Comparison of ENCODE assay signal across 16 mouse cellular contexts in the genomic region with DNA sequence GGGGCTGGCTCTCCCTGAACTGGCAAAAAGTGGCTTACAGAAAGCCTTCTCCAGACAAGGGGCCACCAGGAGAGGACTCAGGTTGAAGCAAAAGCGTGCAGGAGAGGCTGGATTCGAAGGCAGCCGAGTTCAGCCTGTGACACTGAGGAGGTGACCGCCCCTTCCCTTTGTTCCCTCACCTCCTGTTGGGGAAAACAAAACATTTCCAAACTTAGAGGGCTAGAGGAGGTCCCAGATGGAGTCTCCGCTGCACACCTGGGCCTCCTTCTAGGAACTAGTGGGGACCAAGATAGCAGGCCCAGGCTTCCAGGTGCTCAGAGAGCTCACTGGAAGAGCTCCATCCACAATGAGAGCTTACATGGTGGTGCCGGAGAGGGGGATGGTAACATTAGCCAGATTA.
DNase-seq lines count a peak whose midpoint lies in the region; ATAC-seq and TF ChIP-seq lines count a peak whose summit lies in the region.
"Had no signal": no experiment of that assay in that cellular context is flagged by ENCODE, and none has a peak within 500 bp of the region (broad histone marks: within the 10 kb centered on the region; RNA-seq: fewer than 3 reads in every experiment).

No protein-coding gene starts in this region.

- peaks cover 35% of the 10 kb centered on the region for H3K27me3 ChIP-seq in hindbrain, embryonic 10.5 days (ENCODE audit: insufficient read depth, poor library complexity, severe bottlenecking)
- H3K27me3 ChIP-seq in hindbrain, embryonic 12.5 days: peaks cover 6% of the 10 kb centered on the region
- H3K27me3 ChIP-seq in neural tube, embryonic 11.5 days (ENCODE audit: control insufficient read depth, insufficient read depth, low read length): no peaks in the 10 kb centered on the region
- H3K27me3 ChIP-seq in neural tube, embryonic 13.5 days: peaks cover 10% of the 10 kb centered on the region; the same call in 1 of the 2 replicates

- TF ChIP-seq POLR2A in brain, embryonic 14.5 days (IDR thresholded peaks at IDR 0.05; ENCODE audit: borderline replicate concordance, extremely low read depth, insufficient read depth, insufficient read length, poor library complexity, severe bottlenecking): no peak

- H3K36me3 ChIP-seq in hindbrain, embryonic 10.5 days: no peaks in the 10 kb centered on the region
- H3K36me3 ChIP-seq in hindbrain, embryonic 12.5 days: no peaks in the 10 kb centered on the region
- H3K36me3 ChIP-seq in neural tube, embryonic 11.5 days (ENCODE audit: control insufficient read depth, insufficient read depth, low read length): no peaks in the 10 kb centered on the region
- no peaks in the 10 kb centered on the region for H3K36me3 ChIP-seq in neural tube, embryonic 13.5 days

- no peak overlapping the region for H3K4me2 ChIP-seq in hindbrain, embryonic 12.5 days (replicated peaks)
- no peak overlapping the region for H3K4me2 ChIP-seq in neural tube, embryonic 11.5 days (ENCODE audit: low read depth)
- H3K4me2 ChIP-seq in neural tube, embryonic 13.5 days: no peak overlapping the region

- 28% methylated on average over 6 of the region's 6 CpGs for WGBS in hindbrain, embryonic 10.5 days
- WGBS in hindbrain, embryonic 12.5 days: 34% methylated on average over 6 of the region's 6 CpGs
- 36% methylated on average over 6 of the region's 6 CpGs for WGBS in neural tube, embryonic 11.5 days
- 36% methylated on average over 6 of the region's 6 CpGs for WGBS in neural tube, embryonic 13.5 days

- H3K9me3 ChIP-seq in hindbrain, embryonic 10.5 days: no peaks in the 10 kb centered on the region
- no peaks in the 10 kb centered on the region for H3K9me3 ChIP-seq in hindbrain, embryonic 12.5 days (replicated peaks)
- H3K9me3 ChIP-seq in neural tube, embryonic 11.5 days (ENCODE audit: control insufficient read depth, low read length): no peaks in the 10 kb centered on the region
- H3K9me3 ChIP-seq in neural tube, embryonic 13.5 days: 0 out of 2 replicates have a peak, but pooled peaks cover 3% of the 10 kb centered on the region

- no peak overlapping the region for H3K4me3 ChIP-seq in hindbrain, embryonic 10.5 days
- no peak overlapping the region for H3K4me3 ChIP-seq in hindbrain, embryonic 12.5 days
- H3K4me3 ChIP-seq in neural tube, embryonic 11.5 days (ENCODE audit: low read depth, low read length): no peak overlapping the region
- no peak overlapping the region for H3K4me3 ChIP-seq in neural tube, embryonic 13.5 days

- H3K9ac ChIP-seq in hindbrain, embryonic 12.5 days: no peak overlapping the region
- H3K9ac ChIP-seq in neural tube, embryonic 11.5 days (ENCODE audit: low read length): no peak overlapping the region
- no peak overlapping the region for H3K9ac ChIP-seq in neural tube, embryonic 13.5 days

- H3K4me1 ChIP-seq in hindbrain, embryonic 10.5 days (replicated peaks): peaks cover 68% of the 10 kb centered on the region
- H3K4me1 ChIP-seq in hindbrain, embryonic 12.5 days: peaks cover 35% of the 10 kb centered on the region
- peaks cover 30% of the 10 kb centered on the region for H3K4me1 ChIP-seq in neural tube, embryonic 11.5 days (ENCODE audit: control insufficient read depth, insufficient read depth, low read length)
- peaks cover 45% of the 10 kb centered on the region for H3K4me1 ChIP-seq in neural tube, embryonic 13.5 days (replicated peaks)

- no peak for DNase-seq in hindbrain, embryonic 10.5 days (ENCODE audit: low spot score)
- DNase-seq in neural tube, embryonic 11.5 days (ENCODE audit: low spot score): no peak
- no peak for DNase-seq in neural tube, embryonic 10.5 days (ENCODE audit: extremely low spot score, low spot score)
- peak; percentile 26 for DNase-seq in brain, embryonic 14.5 days (ENCODE audit: low read depth)
- no peak for DNase-seq in lung, adult 18-20 months
- no peak for DNase-seq in adrenal gland, postnatal 4 days (ENCODE audit: low spot score in 2 of 2)
- DNase-seq: adrenal gland, postnatal 25 days; cerebellum, adult 2 months; heart, postnatal 36 days; kidney, adult 18-20 months; left cerebral cortex, postnatal 4 days; lung, adult 2 months; spleen, adult 18-20 months had no signal

- no peak for TF ChIP-seq CTCF in brain, embryonic 14.5 days (IDR thresholded peaks at IDR 0.05; ENCODE audit: borderline replicate concordance, extremely low read depth, insufficient read depth, insufficient read length)

- no peak for ATAC-seq in hindbrain, embryonic 12.5 days (ENCODE audit: low FRiP score)
- ATAC-seq in neural tube, embryonic 11.5 days (ENCODE audit: insufficient read depth, low FRiP score, low TSS enrichment): no peak
- no peak for ATAC-seq in neural tube, embryonic 13.5 days (ENCODE audit: low read depth)
- ATAC-seq: Patski had no signal

- peak overlapping the region; percentile 80 for H3K27ac ChIP-seq in hindbrain, embryonic 10.5 days
- H3K27ac ChIP-seq in hindbrain, embryonic 12.5 days: no peak overlapping the region
- 0 out of 2 replicates have a peak overlapping the region, but pooled peaks have one; percentile 39 for H3K27ac ChIP-seq in neural tube, embryonic 11.5 days (ENCODE audit: low read depth, low read length)
- peak overlapping the region; percentile 69; the same call in 1 of the 2 replicates for H3K27ac ChIP-seq in neural tube, embryonic 13.5 days (replicated peaks)
